In genomic region chrX:72825589-72825905, GRCm38 (mm10) we compare ENCODE assay signal across 10 mouse cellular contexts. TPM values are rescaled to one million over a fixed set of nuclear protein-coding genes. Genes with fewer than 3 reads are reported as not detected.
DNase-seq lines count a peak whose midpoint lies in the region; ATAC-seq and TF ChIP-seq lines count a peak whose summit lies in the region.
"Had no signal": no experiment of that assay in that cellular context is flagged by ENCODE, and none has a peak within 500 bp of the region (broad histone marks: within the 10 kb centered on the region; RNA-seq: fewer than 3 reads in every experiment).

No protein-coding gene starts in this region.

- peak overlapping the region; percentile 67 for H3K4me2 ChIP-seq in heart, embryonic 14.5 days (ENCODE audit: low read length)
- H3K4me2 ChIP-seq in embryonic facial prominence, embryonic 11.5 days (ENCODE audit: low read depth, low read length): peak overlapping the region; percentile 51
- H3K4me2 ChIP-seq in hindbrain, embryonic 16.5 days (ENCODE audit: low read length): peak overlapping the region; percentile 72
- H3K4me2 ChIP-seq in midbrain, postnatal 0 days (ENCODE audit: low read depth, low read length, poor library complexity, severe bottlenecking): peak overlapping the region; percentile 60

- peak overlapping the region in 1 of 2 experiments; percentile 31; a peak in 3 of 4 replicates for H3K4me3 ChIP-seq in heart, embryonic 14.5 days (ENCODE audit: control insufficient read depth in 1 of 2, insufficient read depth in 1 of 2, low read depth in 1 of 2, low read length in 2 of 2)
- no peak overlapping the region for H3K4me3 ChIP-seq in embryonic facial prominence, embryonic 11.5 days (ENCODE audit: low read depth, low read length)
- H3K4me3 ChIP-seq in hindbrain, embryonic 16.5 days (ENCODE audit: low read length): peak overlapping the region; percentile 47
- H3K4me3 ChIP-seq in midbrain, postnatal 0 days (ENCODE audit: low read depth, low read length): peak overlapping the region; percentile 39
- H3K4me3 ChIP-seq: liver, embryonic 15.5 days had no signal

- H3K36me3 ChIP-seq in heart, embryonic 14.5 days (ENCODE audit: control insufficient read depth, insufficient read depth, low read length): no peaks in the 10 kb centered on the region
- no peaks in the 10 kb centered on the region for H3K36me3 ChIP-seq in embryonic facial prominence, embryonic 11.5 days (replicated peaks; ENCODE audit: control insufficient read depth, insufficient read depth, low read depth, low read length)
- H3K36me3 ChIP-seq in hindbrain, embryonic 16.5 days (ENCODE audit: control insufficient read depth, insufficient read depth, low read length): no peaks in the 10 kb centered on the region
- H3K36me3 ChIP-seq in midbrain, postnatal 0 days (ENCODE audit: insufficient read depth, low read length): no peaks in the 10 kb centered on the region
- H3K36me3 ChIP-seq: liver, embryonic 15.5 days had no signal

- no peak for DNase-seq in heart, adult 9 months (ENCODE audit: low spot score in 2 of 2)
- no peak for DNase-seq in embryonic facial prominence, embryonic 11.5 days (ENCODE audit: low spot score)
- no peak for DNase-seq in midbrain, postnatal 0 days (ENCODE audit: low spot score)
- DNase-seq in spleen, postnatal 14 days (ENCODE audit: low spot score in 2 of 2): no peak
- no peak for DNase-seq in thymus, adult 18-20 months
- no peak for DNase-seq in adrenal gland, adult 18-20 months (ENCODE audit: low spot score in 2 of 2)

- H3K27ac ChIP-seq in heart, embryonic 14.5 days (replicated peaks in 1 of 2; ENCODE audit: control insufficient read depth in 1 of 2, insufficient read depth in 1 of 2, low read depth in 2 of 2, low read length in 2 of 2): no peak overlapping the region
- no peak overlapping the region for H3K27ac ChIP-seq in embryonic facial prominence, embryonic 11.5 days (replicated peaks; ENCODE audit: low read depth, low read length)
- no peak overlapping the region for H3K27ac ChIP-seq in hindbrain, embryonic 16.5 days (ENCODE audit: low read depth, low read length)
- H3K27ac ChIP-seq in midbrain, postnatal 0 days (ENCODE audit: low read depth, low read length): no peak overlapping the region
- H3K27ac ChIP-seq: liver, embryonic 15.5 days had no signal

- no peaks in the 10 kb centered on the region for H3K9me3 ChIP-seq in heart, embryonic 14.5 days (ENCODE audit: control insufficient read depth, low read length)
- H3K9me3 ChIP-seq in embryonic facial prominence, embryonic 11.5 days (replicated peaks; ENCODE audit: control insufficient read depth, low read length): no peaks in the 10 kb centered on the region
- no peaks in the 10 kb centered on the region for H3K9me3 ChIP-seq in hindbrain, embryonic 16.5 days (ENCODE audit: control insufficient read depth, low read length)
- H3K9me3 ChIP-seq in midbrain, postnatal 0 days (ENCODE audit: low read length): no peaks in the 10 kb centered on the region
- H3K9me3 ChIP-seq: liver, embryonic 15.5 days had no signal

- peaks cover 24% of the 10 kb centered on the region for H3K27me3 ChIP-seq in heart, embryonic 14.5 days (ENCODE audit: control insufficient read depth, insufficient read depth, low read length)
- no peaks in the 10 kb centered on the region for H3K27me3 ChIP-seq in embryonic facial prominence, embryonic 11.5 days (ENCODE audit: control insufficient read depth, insufficient read depth, low read length)
- no peaks in the 10 kb centered on the region for H3K27me3 ChIP-seq in hindbrain, embryonic 16.5 days (replicated peaks; ENCODE audit: control insufficient read depth, insufficient read depth, low read length)
- no peaks in the 10 kb centered on the region for H3K27me3 ChIP-seq in midbrain, postnatal 0 days (ENCODE audit: insufficient read depth, low read length)

- no peak for ATAC-seq in heart, embryonic 14.5 days (ENCODE audit: insufficient number of reproducible peaks, insufficient read depth, low FRiP score, low read depth)
- ATAC-seq in embryonic facial prominence, embryonic 11.5 days (replicated peaks; ENCODE audit: insufficient number of reproducible peaks, low FRiP score, low TSS enrichment, low read depth): no peak
- ATAC-seq in hindbrain, embryonic 16.5 days: no peak
- no peak; the same call in 1 of the 2 replicates for ATAC-seq in midbrain, postnatal 0 days (ENCODE audit: low FRiP score)

- H3K4me1 ChIP-seq in heart, embryonic 14.5 days (ENCODE audit: control insufficient read depth in 2 of 2, insufficient read depth in 2 of 2, low read length in 2 of 2): 0 out of 4 replicates have a peak, but pooled peaks cover 0 to 3% of the 10 kb centered on the region in 2 experiments
- H3K4me1 ChIP-seq in embryonic facial prominence, embryonic 11.5 days (ENCODE audit: control insufficient read depth, insufficient read depth, low read length): no peaks in the 10 kb centered on the region
- H3K4me1 ChIP-seq in hindbrain, embryonic 16.5 days (ENCODE audit: control insufficient read depth, insufficient read depth, low read depth, low read length): no peaks in the 10 kb centered on the region
- no peaks in the 10 kb centered on the region for H3K4me1 ChIP-seq in midbrain, postnatal 0 days (ENCODE audit: insufficient read depth, low read length)
- H3K4me1 ChIP-seq: liver, embryonic 15.5 days had no signal

- WGBS in heart, embryonic 14.5 days: 58% methylated on average over 7 of the region's 7 CpGs
- 39% methylated on average over 7 of the region's 7 CpGs for WGBS in embryonic facial prominence, embryonic 11.5 days
- 51% methylated on average over 6 of the region's 7 CpGs for WGBS in hindbrain, embryonic 16.5 days
- 36% methylated on average over 7 of the region's 7 CpGs for WGBS in midbrain, postnatal 0 days

- no peak for TF ChIP-seq CTCF in midbrain, postnatal 0 days (IDR thresholded peaks at IDR 0.05)

- no peak overlapping the region for H3K9ac ChIP-seq in heart, embryonic 14.5 days (ENCODE audit: low read length)
- no peak overlapping the region for H3K9ac ChIP-seq in embryonic facial prominence, embryonic 11.5 days (replicated peaks; ENCODE audit: low read length)
- peak overlapping the region; percentile 56; the same call in 1 of the 2 replicates for H3K9ac ChIP-seq in hindbrain, embryonic 16.5 days (ENCODE audit: low read depth, low read length)
- H3K9ac ChIP-seq in midbrain, postnatal 0 days (replicated peaks; ENCODE audit: low read length, poor library complexity, severe bottlenecking): no peak overlapping the region
- H3K9ac ChIP-seq: liver, embryonic 15.5 days had no signal

RNA-seq across cellular contexts. Expression of gene Gabrq, which starts 0.6 kb away (rescaled TPM):
- 0.15 and 0.28 TPM in 2 replicates for polyA plus RNA-seq in heart, embryonic 14.5 days (2014; fragmentation: Nextera tagmentation; extraction: Ambion mirVana)
- polyA plus RNA-seq in embryonic facial prominence, embryonic 11.5 days (2014; fragmentation: Nextera tagmentation; extraction: Ambion mirVana): 0.25 and 0.29 TPM in 2 replicates
- 4.5 and 4.7 TPM in 2 replicates for polyA plus RNA-seq in hindbrain, embryonic 16.5 days (2015; fragmentation: Nextera tagmentation; extraction: Ambion mirVana)
- 9.9 and 10.3 TPM in 2 replicates for total RNA-seq in midbrain, postnatal 0 days (2014; rRNA removed)
- 4.6 and 4.9 TPM in 2 replicates for polyA plus RNA-seq in midbrain, postnatal 0 days (2015; fragmentation: Nextera tagmentation; extraction: Ambion mirVana)
- under 1 TPM in 1 of 2 experiments, not detected in 1; 0.10 TPM for total RNA-seq in adrenal gland, adult 18-20 months (2021)
- total RNA-seq: hematopoietic stem cell, adult 5-6 weeks had no signal
- polyA plus RNA-seq: liver, embryonic 15.5 days had no signal
